23 mouse cellular contexts compared by ENCODE assay signal in the genomic region with DNA sequence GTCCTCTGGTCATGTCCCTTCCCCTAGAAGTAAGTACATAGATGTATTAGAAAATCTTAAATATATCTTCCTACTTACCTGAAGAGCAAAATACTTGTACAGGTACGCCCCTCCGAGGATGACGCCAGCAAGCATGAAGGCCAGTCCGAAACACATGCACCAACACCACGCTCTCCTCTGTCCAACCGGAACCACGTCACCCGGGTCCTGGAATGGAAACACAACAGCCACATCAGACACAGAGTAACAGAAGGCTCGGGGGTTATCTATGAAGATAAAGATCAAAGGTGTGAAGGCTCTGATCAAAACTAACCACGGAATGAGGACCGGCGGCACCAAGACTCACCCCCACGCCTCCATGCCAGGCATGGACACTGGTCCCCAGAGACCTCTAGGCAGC. TPM values are rescaled to one million over a fixed set of nuclear protein-coding genes. Genes with fewer than 3 reads are reported as not detected.
DNase-seq lines count a peak whose midpoint lies in the region; ATAC-seq and TF ChIP-seq lines count a peak whose summit lies in the region.
"Had no signal": no experiment of that assay in that cellular context is flagged by ENCODE, and none has a peak within 500 bp of the region (broad histone marks: within the 10 kb centered on the region; RNA-seq: fewer than 3 reads in every experiment).

No protein-coding gene starts in this region.

- peaks cover 52% of the 10 kb centered on the region for H3K36me3 ChIP-seq in intestine, postnatal 0 days (ENCODE audit: control insufficient read depth, insufficient read depth)
- H3K36me3 ChIP-seq in intestine, embryonic 16.5 days (ENCODE audit: control insufficient read depth, insufficient read depth, low read length) = peaks cover 26% of the 10 kb centered on the region
- peaks cover 65% of the 10 kb centered on the region for H3K36me3 ChIP-seq in small intestine, adult 2 months (ENCODE audit: control insufficient read depth, insufficient read depth, low read length)

- WGBS in intestine, postnatal 0 days = 86% methylated on average over 13 of the region's 13 CpGs
- WGBS in intestine, embryonic 16.5 days = 91% methylated on average over 13 of the region's 13 CpGs
- WGBS in small intestine, adult 2 months = 88% methylated on average over 13 of the region's 13 CpGs

- TF ChIP-seq POLR2A in small intestine, adult 2 months (IDR thresholded peaks at IDR 0.05; ENCODE audit: low read depth, low read length) = no peak

- no peak overlapping the region for H3K4me2 ChIP-seq in intestine, postnatal 0 days (replicated peaks; ENCODE audit: low read depth)
- H3K4me2 ChIP-seq in intestine, embryonic 16.5 days (ENCODE audit: low read depth, low read length) = no peak overlapping the region
- H3K4me2 ChIP-seq: embryonic facial prominence, embryonic 13.5 days; embryonic facial prominence, embryonic 15.5 days; forebrain, embryonic 12.5 days had no signal

- no peaks in the 10 kb centered on the region for H3K27me3 ChIP-seq in intestine, postnatal 0 days (replicated peaks; ENCODE audit: control insufficient read depth, insufficient read depth, low read length)
- no peaks in the 10 kb centered on the region for H3K27me3 ChIP-seq in intestine, embryonic 16.5 days (replicated peaks; ENCODE audit: control insufficient read depth, insufficient read depth, low read length)
- H3K27me3 ChIP-seq in small intestine, adult 2 months (ENCODE audit: control insufficient read depth, insufficient read depth, low read length) = no peaks in the 10 kb centered on the region
- H3K27me3 ChIP-seq: embryonic facial prominence, embryonic 13.5 days; embryonic facial prominence, embryonic 15.5 days; forebrain, embryonic 12.5 days had no signal

- DNase-seq in natural killer cell, adult 2 months (ENCODE audit: low spot score in 2 of 2) = peak; percentile 52 to 68
- no peak for DNase-seq in spleen, postnatal 10 days (ENCODE audit: low spot score in 2 of 2)
- no peak for DNase-seq in kidney, adult 18-20 months
- DNase-seq: adrenal gland, adult 2 months; adrenal gland, postnatal 10 days; adrenal gland, postnatal 25 days; cerebellum, adult 11 months; cerebellum, adult 18-20 months; cerebellum, adult 8-10 months; cerebellum, adult 9-11 months; cerebellum, postnatal 14 days; cerebellum, postnatal 36 days; embryo, embryonic 11 days had no signal

- no peaks in the 10 kb centered on the region for H3K9me3 ChIP-seq in intestine, postnatal 0 days (ENCODE audit: control insufficient read depth)
- no peaks in the 10 kb centered on the region for H3K9me3 ChIP-seq in intestine, embryonic 16.5 days (ENCODE audit: control insufficient read depth, low read length)
- H3K9me3 ChIP-seq: embryonic facial prominence, embryonic 13.5 days; embryonic facial prominence, embryonic 15.5 days; forebrain, embryonic 10.5 days; forebrain, embryonic 12.5 days had no signal

- H3K9ac ChIP-seq in intestine, postnatal 0 days (ENCODE audit: low read depth, low read length) = no peak overlapping the region
- H3K9ac ChIP-seq in intestine, embryonic 16.5 days (ENCODE audit: low read depth, low read length) = no peak overlapping the region
- H3K9ac ChIP-seq: embryonic facial prominence, embryonic 13.5 days; embryonic facial prominence, embryonic 15.5 days; forebrain, embryonic 12.5 days had no signal

- H3K27ac ChIP-seq in intestine, postnatal 0 days (ENCODE audit: low read depth, low read length) = 0 out of 2 replicates have a peak overlapping the region, but pooled peaks have one; percentile 16
- H3K27ac ChIP-seq in intestine, embryonic 16.5 days (ENCODE audit: low read length) = no peak overlapping the region
- H3K27ac ChIP-seq in small intestine, adult 2 months (ENCODE audit: insufficient read depth, low read depth, low read length) = peak overlapping the region; percentile 48
- H3K27ac ChIP-seq: embryonic facial prominence, embryonic 13.5 days; embryonic facial prominence, embryonic 15.5 days; forebrain, embryonic 10.5 days; forebrain, embryonic 12.5 days had no signal

- TF ChIP-seq CTCF in intestine, postnatal 0 days (IDR thresholded peaks at IDR 0.05; ENCODE audit: low read depth) = no peak
- no peak for TF ChIP-seq CTCF in small intestine, adult 2 months (IDR thresholded peaks at IDR 0.05; ENCODE audit: extremely low read depth, insufficient read length, insufficient replicate concordance, low read depth, low read length)

- no peak overlapping the region for H3K4me3 ChIP-seq in intestine, postnatal 0 days (ENCODE audit: low read depth, low read length)
- no peak overlapping the region for H3K4me3 ChIP-seq in intestine, embryonic 16.5 days (ENCODE audit: low read length)
- no peak overlapping the region for H3K4me3 ChIP-seq in small intestine, adult 2 months (ENCODE audit: low read depth, low read length)
- H3K4me3 ChIP-seq: embryonic facial prominence, embryonic 13.5 days; embryonic facial prominence, embryonic 15.5 days; erythroblast, embryonic 14.5 days; forebrain, embryonic 10.5 days; forebrain, embryonic 12.5 days had no signal

- H3K4me1 ChIP-seq in intestine, postnatal 0 days (replicated peaks; ENCODE audit: control insufficient read depth, insufficient read depth, low read length) = 0 out of 2 replicates have a peak, but pooled peaks cover 4% of the 10 kb centered on the region
- H3K4me1 ChIP-seq in intestine, embryonic 16.5 days (ENCODE audit: control insufficient read depth, insufficient read depth, low read length) = peaks cover 12% of the 10 kb centered on the region
- peaks cover 30% of the 10 kb centered on the region for H3K4me1 ChIP-seq in small intestine, adult 2 months (ENCODE audit: control insufficient read depth, insufficient read depth, insufficient read length, low read length)
- H3K4me1 ChIP-seq: forebrain, embryonic 10.5 days; forebrain, embryonic 12.5 days had no signal

- ATAC-seq in intestine, postnatal 0 days = no peak
- ATAC-seq in intestine, embryonic 16.5 days = no peak
- 0 out of 2 replicates have a peak, but pooled peaks have one; percentile 20 for ATAC-seq in monocyte, adult 5-6 weeks (replicated peaks; ENCODE audit: insufficient number of reproducible peaks, low FRiP score, low TSS enrichment, poor library complexity, severe bottlenecking)
- ATAC-seq: forebrain, embryonic 14.5 days had no signal

RNA-seq across cellular contexts. Expression of gene Itm2b, which starts 16.9 kb away (rescaled TPM):
- 1,587 and 1,596 TPM in 2 replicates for polyA plus RNA-seq in intestine, postnatal 0 days (2015; fragmentation: Nextera tagmentation; extraction: Ambion mirVana)
- 702 and 717 TPM in 2 replicates for polyA plus RNA-seq in intestine, embryonic 16.5 days (2015; fragmentation: Nextera tagmentation; extraction: Ambion mirVana)
- 1,022 to 1,179 TPM (median 1,153 TPM) in 3 replicates for total RNA-seq in monocyte, adult 5-6 weeks (2017)
- 515 and 990 TPM in 2 replicates for polyA plus RNA-seq in small intestine, adult 2 months (2012; rRNA removed)

RNA-seq across cellular contexts. Expression of gene Rb1, which starts 42.6 kb away (rescaled TPM):
- polyA plus RNA-seq in intestine, postnatal 0 days (2015; fragmentation: Nextera tagmentation; extraction: Ambion mirVana) = 14.1 and 15.1 TPM in 2 replicates
- 13.0 and 14.9 TPM in 2 replicates for polyA plus RNA-seq in intestine, embryonic 16.5 days (2015; fragmentation: Nextera tagmentation; extraction: Ambion mirVana)
- 82.3 to 133 TPM (median 104 TPM) in 3 replicates for total RNA-seq in monocyte, adult 5-6 weeks (2017)
- 1.0 and 2.9 TPM in 2 replicates for polyA plus RNA-seq in small intestine, adult 2 months (2012; rRNA removed)

Comparison
In these comparisons a context has a peak if more than half of its experiments do, and no peak if none do; other contexts are left out.
1. DNase-seq: peak in natural killer cell, adult 2 months (2 of 2); none in spleen, postnatal 10 days (0 of 2) and kidney, adult 18-20 months (single experiment).